Mouse (Mus musculus) heart, postnatal 36 days (tissue): ENCODE measurements around the gene Pde10a. TPM values are rescaled to one million over a fixed set of nuclear protein-coding genes. Genes with fewer than 3 reads are reported as not detected.

Experiments used
- DNase-seq, 2 experiments: peaks; one replicate each; pipeline ENCODE4 v3.0.0; 2021 to 2022
- intact Hi-C: fragments of 180-260 bp; cut with DNase I; formaldehyde crosslinking; loops from one replicate; pipeline ENCODE4 v1.15.1; 2025
- total RNA-seq, 2 experiments: library from RNA; stranded (reverse); gene quantifications; 2 replicates each; pipeline ENCODE4 v1.2.3; 2021

Pde10a gene
- total RNA-seq, 2 experiments from 2014 or later, result 2.7 to 3.5 TPM

DNA sequence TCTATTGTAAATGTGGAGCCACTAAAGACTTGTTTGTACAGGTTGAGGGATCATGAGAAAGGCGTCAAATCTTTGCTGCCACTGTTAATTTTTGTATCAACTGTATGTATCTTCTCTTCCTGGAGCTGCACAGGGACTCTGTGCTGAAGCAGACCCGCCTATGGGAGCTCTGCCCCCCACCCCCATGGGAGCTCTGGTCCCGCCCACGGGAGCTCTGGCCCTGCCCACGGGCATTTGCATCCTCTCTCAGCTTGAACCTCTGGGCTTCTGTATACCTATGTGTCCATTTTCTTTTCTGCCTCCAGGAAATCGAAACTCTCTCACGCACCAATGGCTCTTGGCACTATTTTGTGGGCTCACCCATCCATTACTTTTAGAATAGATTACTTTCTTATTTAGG lies 203.5 kb downstream of the Pde10a start:
- no peak for DNase-seq
- intact Hi-C loops, result no loop called here

DNA sequence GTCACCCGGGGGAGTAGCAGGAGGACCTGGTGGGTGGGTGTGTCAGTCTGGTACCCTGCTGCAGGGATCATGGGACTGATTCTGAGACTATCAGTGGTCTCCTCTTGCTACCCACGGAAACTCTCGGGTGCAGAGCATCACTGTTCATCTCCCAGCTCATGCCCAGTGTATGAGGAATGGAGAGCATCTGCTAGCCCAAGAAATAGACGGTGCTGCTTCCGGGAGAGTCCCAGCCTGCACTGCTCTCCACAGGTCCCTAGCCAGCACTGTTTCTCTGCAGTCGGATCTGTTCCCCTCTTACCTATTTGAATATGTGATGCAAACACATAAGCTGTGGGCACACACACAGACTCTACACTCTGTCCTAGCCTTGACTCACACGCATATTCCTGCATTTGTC lies 204.6 kb downstream of the Pde10a start:
- intact Hi-C loops, result loop anchor here (5.0 kb wide), 1 partner anchor 118 kb away; no protein-coding TSS in a partner anchor
- no peak for DNase-seq

DNA sequence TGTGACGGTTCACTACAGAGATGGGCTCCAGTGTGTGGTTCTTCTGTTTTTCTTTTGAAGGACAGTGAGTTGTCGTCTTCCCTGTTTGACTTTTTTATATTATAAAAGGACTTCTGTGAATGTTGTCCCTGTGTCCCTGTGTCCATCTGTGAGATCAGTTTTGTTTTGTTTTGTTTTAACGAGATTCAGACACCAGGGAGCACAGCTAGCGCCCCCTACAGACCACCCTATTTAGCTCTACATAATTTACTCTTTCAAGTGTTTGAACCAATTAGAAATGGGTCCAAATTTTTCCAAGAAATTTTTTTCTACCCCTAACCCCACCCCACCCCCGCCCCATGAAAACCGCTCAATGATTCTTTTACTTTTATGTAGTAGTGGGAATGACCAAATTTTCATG lies 205.9 kb downstream of the Pde10a start:
- intact Hi-C loops, result loop anchor here (5.0 kb wide), 1 partner anchor 119 kb away; no protein-coding TSS in a partner anchor
- DNase-seq, result no peak

DNA sequence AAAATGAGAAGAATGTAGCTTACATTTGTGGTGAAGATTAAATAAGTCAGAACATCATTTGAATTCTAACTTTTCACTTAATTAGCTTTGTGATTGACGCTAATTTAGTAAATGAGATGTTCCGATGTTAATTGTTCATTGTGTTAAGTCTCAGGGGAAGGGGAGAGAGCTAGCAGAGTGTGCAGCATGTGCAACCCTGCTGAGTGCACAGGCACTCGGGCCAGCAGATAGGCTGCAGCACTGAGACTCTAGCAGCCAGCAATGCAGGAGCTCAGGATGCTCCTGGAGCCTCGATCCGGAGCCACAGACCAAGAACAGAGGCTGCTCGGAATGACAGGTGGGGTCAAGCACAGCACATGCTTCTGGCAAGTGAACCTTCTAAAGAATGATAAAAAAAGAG lies 211.1 kb downstream of the Pde10a start:
- DNase-seq, result no peak
- intact Hi-C loops, result no loop called here

DNA sequence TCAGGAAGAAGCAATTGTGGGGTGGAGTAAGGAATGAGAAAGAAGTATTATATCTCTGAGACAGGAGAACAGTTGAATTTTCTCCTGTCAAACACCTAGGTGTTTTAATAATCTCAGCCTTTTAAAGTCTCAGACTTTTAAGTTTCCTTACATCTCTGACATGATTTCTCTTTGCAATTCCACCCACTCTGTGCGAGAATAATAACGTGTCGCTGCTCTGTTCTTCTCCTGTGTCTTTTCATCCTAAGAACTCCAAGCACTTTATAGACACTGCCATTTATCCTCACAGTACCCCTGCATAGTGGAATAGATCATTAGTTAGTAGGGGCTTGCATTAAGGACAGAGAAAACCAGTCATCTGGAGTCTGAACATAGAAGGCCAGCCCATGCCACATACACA lies 217.6 kb downstream of the Pde10a start:
- intact Hi-C loops, result no loop called here

DNA sequence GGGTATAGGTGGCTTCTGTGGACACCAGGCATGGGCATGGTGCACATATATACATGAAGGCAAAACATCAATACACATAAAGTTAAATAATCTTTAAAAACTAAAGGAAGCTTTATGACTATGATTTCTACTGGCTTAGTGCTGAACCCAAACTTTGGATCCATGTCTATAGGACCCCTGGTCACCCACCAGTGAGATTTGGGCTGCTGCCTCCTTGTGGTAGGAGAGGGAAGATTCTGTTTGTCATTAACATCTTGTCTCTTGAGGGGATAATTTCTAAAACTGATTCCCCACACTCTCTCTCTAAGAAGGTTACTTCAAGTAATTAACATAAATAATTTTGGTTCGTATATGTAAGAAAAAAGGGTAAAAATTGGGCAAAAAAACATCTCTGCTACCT lies 220.2 kb downstream of the Pde10a start:
- intact Hi-C loops, result loop anchor here (5.0 kb wide), 1 partner anchor 192 kb away; no protein-coding TSS in a partner anchor
- DNase-seq, result no peak

More for the DNA sequence above, 217.6 kb downstream of the Pde10a start:
- DNase-seq, result no peak

DNA sequence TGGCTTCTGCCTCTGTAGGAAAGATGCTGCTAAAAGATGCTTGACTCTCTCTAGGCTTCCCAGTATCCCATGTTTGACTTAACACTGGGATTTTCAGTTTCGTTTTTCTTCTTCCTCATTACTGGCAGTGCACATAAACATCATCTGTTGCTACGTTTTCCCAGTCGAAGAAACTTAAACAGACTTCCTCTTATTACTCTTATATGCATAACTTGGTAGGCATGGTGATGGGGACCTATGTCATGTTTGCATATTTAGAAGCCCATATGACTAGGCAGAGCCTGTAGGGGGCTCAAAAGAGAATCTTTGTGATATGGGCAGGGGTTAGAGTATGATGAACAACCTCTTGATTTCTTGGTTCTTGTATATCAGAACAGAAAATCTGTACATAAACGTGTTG lies 224.3 kb downstream of the Pde10a start:
- intact Hi-C loops, result loop anchor here (5.0 kb wide), 1 partner anchor 188 kb away; no protein-coding TSS in a partner anchor
- no peak for DNase-seq

DNA sequence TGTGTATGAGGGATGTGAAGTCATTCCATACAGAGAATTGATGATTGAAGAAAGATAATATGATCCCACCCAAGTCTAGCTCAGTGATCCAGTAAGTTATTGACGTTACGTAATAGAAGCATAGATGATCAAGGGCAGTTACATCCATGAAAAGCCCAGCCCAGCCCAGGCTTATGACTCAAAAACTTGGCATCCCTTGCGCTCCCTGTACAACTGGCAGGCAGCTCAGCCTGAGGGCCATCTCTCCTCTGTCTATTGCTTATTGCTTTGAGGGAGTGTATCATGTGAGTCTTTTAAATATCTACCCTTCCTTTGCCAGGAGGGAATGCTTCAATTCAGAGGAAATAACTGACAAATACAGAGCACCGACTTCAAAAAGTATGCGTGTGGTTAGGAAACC lies 232.4 kb downstream of the Pde10a start:
- DNase-seq, result no peak

DNA sequence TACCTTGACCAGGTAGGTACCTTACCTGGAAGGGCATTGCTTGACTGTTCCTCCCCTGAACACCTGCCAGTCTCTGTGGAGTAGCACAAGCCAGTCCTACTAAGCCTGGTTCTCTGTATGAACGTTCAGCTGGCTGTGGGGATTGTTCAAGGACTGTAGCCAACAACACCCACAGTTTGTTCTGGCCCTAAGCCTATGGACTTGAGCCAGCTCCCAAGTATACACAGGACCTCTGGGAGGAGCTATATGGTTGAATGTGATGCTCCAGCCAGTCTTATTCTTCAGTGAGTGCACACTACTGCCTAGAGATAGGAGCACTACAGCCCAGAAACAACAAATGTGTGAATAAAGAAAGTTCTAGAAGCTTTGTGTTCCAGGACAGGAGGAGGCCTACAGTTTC lies 238.1 kb downstream of the Pde10a start:
- no peak for DNase-seq
- intact Hi-C loops, result no loop called here

More for the DNA sequence above, 232.4 kb downstream of the Pde10a start:
- intact Hi-C loops, result no loop called here

DNA sequence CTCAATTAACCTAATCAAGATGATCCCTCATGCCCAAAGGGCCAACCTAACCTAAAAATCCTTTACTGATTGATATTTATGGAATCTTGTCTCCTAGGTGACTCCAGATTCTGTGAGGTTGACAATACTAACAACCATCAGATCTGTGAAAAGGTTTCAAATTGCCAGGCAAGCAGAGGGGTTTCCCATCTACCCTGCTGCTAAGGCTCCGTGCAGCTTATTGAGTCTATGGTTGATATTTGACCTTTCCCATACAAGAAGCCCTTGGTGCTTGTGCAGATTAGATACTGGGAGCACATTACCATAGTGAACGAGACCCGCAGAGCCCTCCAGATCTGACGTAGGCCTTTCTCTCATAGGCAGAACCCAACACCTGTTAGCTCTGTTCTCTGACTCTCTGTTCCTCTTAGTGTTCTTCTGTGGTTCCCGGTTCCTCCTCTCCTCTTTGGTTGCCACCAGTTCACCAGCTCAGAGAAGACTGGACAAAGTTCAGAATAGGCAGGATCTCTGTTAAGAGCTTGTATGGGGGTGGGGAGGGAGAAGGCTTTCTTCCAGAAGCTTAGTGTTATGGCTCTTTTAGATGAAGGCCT lies 240.9 kb downstream of the Pde10a start:
- intact Hi-C loops, result no loop called here
- DNase-seq, result no peak

DNA sequence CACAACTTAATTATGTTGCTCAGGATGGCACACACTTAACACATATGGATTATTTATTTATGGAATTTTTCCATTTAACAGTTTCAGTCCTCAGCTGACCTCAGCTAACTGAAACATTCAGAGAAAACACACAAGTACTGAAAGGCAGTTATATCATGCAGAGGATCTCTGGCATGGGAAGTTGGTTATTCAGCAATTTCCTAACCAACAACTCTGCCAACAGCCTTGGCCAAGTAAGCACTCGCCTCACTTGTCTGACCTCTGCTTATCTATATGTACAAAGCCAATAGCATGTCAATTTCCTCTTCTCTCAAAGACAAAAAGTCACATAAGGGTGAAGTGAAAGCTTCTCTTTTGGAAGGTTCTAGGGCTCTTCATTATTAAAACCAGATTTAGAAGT lies 244.0 kb downstream of the Pde10a start:
- intact Hi-C loops, result no loop called here
- DNase-seq, result no peak

DNA sequence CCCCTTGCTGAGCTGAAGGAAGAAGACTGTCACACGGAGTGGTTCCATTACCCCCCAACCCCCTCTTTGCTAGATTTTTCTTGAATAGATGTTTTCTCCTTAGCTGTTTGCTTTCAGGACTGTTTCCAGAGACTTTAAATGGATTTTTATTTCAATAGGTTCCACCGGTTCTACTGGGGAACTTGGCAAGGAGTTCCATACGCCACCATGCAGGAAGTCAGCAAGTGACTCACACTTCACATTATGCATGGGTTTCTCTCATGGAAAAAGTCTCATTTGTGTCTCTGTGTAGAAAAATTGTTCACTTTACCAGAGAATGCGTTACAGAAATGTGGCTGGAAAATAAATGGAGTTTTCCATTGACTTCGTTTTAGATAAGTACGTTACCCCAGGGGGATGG lies 248.2 kb downstream of the Pde10a start:
- no peak for DNase-seq

DNA sequence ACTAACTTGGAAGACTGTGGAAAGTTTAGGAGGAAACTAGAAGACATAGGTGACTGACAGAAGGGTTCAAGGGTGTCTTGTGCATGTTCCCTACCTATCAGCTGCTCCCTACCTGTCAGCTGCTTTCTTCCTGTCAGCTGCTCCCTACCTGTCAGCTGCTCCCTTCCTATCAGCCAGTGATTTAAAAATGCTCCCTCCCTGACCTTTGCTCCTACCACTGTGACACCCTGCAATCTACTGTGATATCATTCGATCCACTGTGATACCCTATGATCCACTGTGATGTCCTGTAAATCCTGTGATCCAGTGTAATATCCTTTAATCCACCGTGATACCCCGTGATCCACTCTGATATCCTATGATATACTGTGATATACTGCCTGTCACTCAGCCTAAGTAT lies 249.1 kb downstream of the Pde10a start:
- intact Hi-C loops, result no loop called here

More for the DNA sequence above, 248.2 kb downstream of the Pde10a start:
- intact Hi-C loops, result no loop called here

DNA sequence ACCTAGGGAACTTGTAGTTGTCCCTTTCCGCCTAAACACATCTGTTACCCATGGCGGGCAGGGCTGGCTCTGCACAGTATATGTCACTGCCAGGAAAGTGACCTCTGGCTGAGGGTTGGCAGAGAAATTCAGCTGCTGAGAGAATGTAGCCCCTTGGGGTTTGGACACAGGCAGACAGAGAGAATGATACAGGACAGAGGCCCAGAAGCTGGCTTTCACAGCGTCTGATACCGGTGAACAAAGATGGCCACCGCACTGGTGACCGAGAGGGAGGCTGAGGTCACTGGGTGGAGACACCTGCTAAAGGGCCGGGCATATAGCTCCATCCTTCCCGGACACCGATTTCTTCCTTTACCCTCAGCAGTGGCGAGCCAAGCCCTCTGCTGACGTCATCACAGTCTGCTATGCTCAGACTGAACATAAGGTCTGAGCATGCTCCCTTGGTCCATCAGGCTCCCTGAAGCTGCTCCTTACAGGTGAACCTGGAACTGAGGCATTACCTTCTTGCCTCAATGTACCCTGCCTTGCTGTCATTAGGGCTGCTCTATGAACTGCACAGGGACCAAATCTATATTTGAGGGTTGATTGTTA lies 250.5 kb downstream of the Pde10a start:
- intact Hi-C loops, result no loop called here
- DNase-seq, result no peak

More for the DNA sequence above, 249.1 kb downstream of the Pde10a start:
- DNase-seq, result no peak

DNA sequence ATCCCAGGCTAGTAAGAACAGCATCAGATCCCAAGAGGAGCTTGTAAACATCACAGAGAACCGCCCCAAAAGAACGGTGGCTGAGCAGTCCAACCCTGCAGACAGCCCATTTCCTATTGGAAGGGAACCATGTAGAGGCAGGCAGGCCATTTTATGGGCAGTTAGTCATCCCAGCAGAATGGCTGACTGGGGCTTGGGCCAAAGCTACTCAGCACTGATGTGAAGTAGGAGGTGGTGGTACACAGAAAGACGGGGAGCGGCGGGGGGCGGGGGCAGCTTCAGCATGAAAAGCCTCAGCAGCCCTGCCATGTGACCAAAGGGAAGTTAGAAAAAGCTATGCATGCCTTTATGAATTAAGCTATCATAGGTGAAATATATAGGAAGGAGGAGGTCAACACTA lies 252.5 kb downstream of the Pde10a start:
- intact Hi-C loops, result no loop called here
- DNase-seq, result no peak

DNA sequence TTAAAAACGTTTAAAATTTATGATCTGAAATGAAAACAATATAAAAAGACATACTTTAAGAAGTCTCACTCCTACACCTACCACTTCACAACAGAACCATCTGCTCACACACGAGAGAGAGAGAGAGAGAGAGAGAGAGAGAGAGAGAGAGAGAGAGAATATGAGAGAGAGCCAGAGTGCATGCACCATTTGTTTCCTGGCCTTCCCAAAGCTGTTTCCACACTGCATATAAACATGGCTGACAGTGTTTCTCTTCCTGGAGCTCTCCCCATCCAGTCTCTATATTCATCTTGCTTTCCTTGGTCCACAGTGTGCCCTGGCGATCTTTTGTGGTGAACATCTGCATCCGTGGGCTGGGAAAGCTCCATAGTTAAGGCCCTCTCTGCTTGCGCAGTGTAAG lies 253.7 kb downstream of the Pde10a start:
- no peak for DNase-seq
- intact Hi-C loops, result no loop called here

DNA sequence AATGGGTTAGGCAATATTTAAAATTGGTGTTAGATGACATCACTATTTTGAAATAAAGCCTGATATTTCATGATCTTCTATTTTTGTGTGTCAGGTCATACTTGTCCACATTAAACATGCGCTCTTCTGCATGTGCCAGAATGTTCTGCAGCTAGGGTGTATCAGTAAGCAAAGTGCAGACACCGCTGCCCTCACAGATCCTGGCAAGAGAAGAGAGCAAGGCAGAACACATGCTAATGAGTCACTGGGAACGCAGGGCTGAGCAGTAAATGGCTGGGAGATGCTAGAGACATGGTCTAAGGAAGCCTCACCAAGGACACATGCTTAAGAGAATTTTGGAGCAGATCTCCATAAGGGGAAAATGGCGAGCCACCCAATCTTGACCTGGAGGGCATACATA lies 255.3 kb downstream of the Pde10a start:
- DNase-seq, result no peak
- intact Hi-C loops, result no loop called here

DNA sequence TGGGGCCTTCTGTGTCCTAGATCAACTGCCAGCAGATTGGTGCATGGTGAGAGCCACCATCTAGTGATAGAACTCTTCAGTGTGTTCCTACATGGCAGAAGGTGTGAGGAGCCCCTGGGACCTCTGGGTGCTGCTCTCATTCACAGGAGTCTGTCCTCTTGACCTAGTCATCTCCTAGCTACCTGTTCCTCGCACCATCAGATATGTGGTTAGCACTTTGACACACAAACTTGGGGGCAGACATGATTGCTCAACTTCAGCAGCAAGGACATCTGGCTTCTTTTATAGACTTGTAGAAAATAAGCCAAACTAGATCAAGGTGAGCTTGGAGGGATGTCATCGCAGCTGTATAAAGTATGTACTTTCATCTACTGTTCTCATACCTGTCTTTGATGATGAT lies 255.9 kb downstream of the Pde10a start:
- intact Hi-C loops, result no loop called here
- DNase-seq, result no peak

DNA sequence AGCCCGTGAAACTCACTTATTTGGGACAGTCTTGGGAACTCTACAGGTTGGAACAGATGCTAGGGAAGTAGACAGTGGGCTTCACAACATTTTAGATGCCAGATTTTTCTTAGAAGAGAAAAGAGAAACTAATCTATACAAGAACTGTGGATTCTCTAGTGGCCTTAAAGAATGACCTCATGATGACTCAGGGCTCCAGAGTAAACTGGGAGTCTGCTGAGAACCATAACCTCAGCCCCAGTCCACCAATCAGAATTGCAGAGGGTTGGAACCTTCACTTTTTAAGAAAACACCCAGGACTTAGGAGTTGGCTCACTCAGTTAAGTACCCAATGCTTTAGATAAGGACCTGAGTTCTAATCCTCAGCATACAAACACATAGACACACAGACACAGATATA lies 256.4 kb downstream of the Pde10a start:
- intact Hi-C loops, result no loop called here
- DNase-seq, result no peak

DNA sequence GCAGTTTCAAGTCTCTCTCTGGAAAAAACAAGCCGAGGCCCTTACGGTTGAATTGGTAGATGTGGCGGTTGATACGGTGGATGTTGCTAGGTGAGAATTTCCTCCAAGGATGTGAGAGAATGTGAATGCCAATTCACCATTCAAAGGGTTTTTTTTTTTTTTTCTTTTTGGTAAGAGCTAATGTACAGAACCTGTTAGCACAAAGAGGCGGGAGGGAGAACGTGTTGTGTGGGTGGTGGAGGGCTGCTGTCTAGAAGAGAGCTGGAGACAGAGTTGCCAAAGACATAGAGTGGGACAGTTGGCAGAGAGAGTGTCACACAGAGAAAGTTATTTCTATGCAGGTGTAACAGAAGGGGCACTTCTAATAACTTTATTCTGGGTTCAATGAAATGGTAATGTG lies 260.7 kb downstream of the Pde10a start:
- intact Hi-C loops, result no loop called here
- no peak for DNase-seq

DNA sequence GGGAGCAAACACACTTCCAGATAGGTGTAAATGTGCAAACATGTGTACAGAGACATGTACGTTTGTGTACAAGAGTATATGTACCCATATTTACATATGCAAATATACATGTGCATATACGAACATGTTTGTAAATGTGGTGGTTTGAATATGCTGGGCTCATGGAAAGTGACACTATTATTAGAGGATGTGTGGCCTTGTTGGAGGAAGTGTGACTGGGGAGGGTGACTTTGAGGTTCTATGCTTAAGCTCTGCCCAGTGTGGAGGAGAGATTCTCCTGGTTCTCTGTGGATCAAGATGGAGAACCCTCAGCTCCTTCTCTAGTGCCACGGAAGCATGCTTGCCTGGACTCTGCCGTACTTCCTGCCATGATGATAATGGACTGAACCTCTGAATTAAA lies 261.3 kb downstream of the Pde10a start:
- no peak for DNase-seq
- intact Hi-C loops, result no loop called here

DNA sequence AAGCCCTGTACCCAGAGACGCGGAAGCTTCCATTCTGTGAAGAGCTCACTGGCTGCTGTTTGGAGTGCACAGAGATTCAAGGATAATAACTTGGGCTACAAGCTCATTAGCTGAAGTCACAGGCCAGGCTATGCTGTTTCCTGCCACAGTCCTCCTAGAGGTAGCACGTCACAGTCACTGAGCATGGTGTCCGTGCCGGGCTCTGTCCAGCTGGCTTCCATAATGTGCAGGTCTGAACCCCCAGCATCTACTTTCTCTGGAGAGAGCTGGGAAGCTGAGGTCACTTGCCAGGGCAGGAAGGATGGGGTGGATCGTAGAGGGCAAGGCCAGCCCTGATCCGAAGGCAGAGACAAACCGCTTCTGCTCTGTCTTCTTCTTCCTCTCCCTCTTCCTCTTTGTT lies 262.6 kb downstream of the Pde10a start:
- intact Hi-C loops, result no loop called here
- no peak for DNase-seq

DNA sequence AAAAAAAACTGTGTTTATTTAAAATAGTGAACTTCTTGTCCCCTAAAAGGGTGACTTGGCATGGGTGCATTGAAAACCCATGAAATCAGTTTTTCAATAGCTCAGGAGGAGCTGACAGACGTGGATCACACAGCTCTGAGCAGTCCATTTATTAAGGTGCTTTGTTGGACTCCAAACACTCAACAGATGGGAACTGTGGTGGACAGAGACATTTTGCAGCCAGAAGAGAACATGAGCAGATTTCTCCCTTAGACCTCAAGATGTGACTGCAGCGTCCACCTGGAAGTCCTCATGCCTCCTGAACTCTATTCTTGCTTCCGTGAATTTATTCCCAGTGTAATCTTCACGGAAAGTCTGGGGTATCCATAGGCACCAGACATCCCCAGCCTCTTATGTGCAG lies 266.4 kb downstream of the Pde10a start:
- no peak for DNase-seq
- intact Hi-C loops, result no loop called here
